Mouse (Mus musculus): ENCODE measurements around the gene Trappc6a. TPM values are rescaled to one million over a fixed set of nuclear protein-coding genes. Genes with fewer than 3 reads are reported as not detected.
A peak's percentile ranks its signal among the peaks of the same experiment; 100 is the strongest.

Gene Trappc6a
- total and polyA plus RNA-seq, 2 experiments from 2014 or later = 28.8 to 38.8 TPM

DNA sequence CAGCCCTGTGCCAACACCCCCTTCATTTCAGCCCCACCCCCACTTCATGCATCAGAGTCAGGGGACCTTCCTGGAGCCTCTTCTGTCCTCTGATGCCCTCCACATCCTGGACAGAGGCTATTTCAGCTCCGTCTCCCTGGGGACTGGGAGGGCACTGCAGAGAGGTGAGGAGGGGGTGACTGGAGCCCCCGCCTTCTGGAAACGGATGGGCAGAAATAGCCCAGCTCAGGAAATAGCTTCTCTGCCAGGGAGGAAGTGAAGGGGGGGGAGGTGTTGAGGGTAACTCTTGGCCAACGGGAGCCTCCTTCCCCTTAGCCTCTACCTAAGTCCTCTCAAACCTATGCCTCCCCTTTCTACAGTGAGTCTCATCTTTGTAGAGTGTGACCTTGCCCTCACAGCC, 35.8 kb upstream of the Trappc6a start:
- H3K27me3 ChIP-seq (ENCODE audit: insufficient read depth, low read length) = peaks cover 44% of the 10 kb centered on the region
- TF ChIP-seq CTCF (IDR thresholded peaks at IDR 0.05; ENCODE audit: low read depth) = no peak
- WGBS = 40% methylated on average over 4 of the region's 4 CpGs

DNA sequence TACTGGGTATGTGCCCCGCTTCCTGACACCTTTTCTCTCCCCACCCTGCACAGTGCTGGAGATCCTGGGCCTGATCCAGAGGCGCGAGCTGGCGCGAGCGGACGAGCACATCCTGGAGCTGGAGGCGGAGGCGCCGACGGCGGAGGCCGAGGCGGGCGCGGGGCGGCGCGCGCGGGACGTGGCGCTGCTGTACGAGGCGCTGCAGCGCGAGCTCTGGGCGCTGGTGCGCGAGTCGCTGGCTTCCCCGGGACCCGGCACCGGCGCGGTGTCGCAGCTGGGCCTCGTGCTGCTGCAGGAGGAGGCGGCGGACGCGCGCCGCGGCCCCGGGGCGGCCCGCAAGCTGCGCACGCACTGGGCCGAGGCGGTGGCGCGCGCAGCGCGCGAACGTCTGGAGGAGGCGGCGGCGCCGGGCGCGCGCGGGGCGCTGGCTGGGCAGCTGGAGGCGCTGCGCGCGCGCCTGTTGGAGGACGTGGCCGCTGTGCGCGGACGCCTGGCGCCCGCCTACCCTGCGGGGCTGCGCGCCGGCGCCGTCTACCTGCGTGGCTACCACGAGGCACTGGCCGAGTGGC, 34.2 kb upstream of the Trappc6a start:
- DNase-seq = peak; percentile 93
- peak overlapping the region; percentile 55 for H3K4me3 ChIP-seq (ENCODE audit: low read depth, low read length)
- WGBS = 0% methylated on average over 40 of the region's 89 CpGs
- ATAC-seq = peak; percentile 90
- H3K36me3 ChIP-seq (ENCODE audit: insufficient read depth) = no peaks in the 10 kb centered on the region
- no peaks in the 10 kb centered on the region for H3K4me1 ChIP-seq (ENCODE audit: insufficient read depth)
- peak overlapping the region; percentile 79 for H3K4me2 ChIP-seq (ENCODE audit: low read depth)
- no peaks in the 10 kb centered on the region for H3K9me3 ChIP-seq (ENCODE audit: low read length)
- peak overlapping the region; percentile 80 for H3K27ac ChIP-seq (ENCODE audit: low read depth, low read length)
- peak overlapping the region; percentile 69 for H3K9ac ChIP-seq
- H3K27me3 ChIP-seq (ENCODE audit: insufficient read depth, low read length) = peaks cover 45% of the 10 kb centered on the region
- no peak for TF ChIP-seq CTCF (IDR thresholded peaks at IDR 0.05; ENCODE audit: low read depth)

More for the DNA sequence above, 35.8 kb upstream of the Trappc6a start:
- DNase-seq (no peak), ATAC-seq (no peak)
- Histone ChIP-seq H3K4me2 (ENCODE audit: low read depth) (no peak overlapping the region), H3K9ac (no peak overlapping the region), H3K36me3 (ENCODE audit: insufficient read depth) (no peaks in the 10 kb centered on the region), H3K9me3 (ENCODE audit: low read length) (no peaks in the 10 kb centered on the region), H3K27ac (ENCODE audit: low read depth, low read length) (no peak overlapping the region), H3K4me1 (ENCODE audit: insufficient read depth) (no peaks in the 10 kb centered on the region), H3K4me3 (ENCODE audit: low read depth, low read length) (no peak overlapping the region)

DNA sequence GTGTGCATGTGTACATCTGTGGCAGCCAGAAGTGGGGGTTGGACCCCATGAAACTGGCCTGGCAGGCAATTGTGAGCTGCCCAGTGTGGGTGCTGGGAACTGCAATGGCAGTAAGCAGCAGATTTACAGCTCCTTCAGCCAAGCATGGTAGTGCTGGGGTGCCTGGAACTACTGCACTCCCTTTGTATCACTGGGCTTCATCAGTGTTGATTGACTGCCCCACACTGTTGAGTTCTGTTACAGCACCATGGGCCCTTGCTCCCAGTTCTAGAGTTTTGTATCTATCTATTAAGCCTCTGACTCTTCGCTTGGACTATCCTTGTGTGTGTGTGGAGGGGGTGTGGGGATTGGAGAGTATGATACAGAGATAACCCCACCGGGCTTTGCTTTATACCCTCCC, 31.1 kb upstream of the Trappc6a start:
- no peak overlapping the region for H3K4me3 ChIP-seq (ENCODE audit: low read depth, low read length)
- H3K27me3 ChIP-seq (ENCODE audit: insufficient read depth, low read length) = peaks cover 21% of the 10 kb centered on the region
- no peaks in the 10 kb centered on the region for H3K4me1 ChIP-seq (ENCODE audit: insufficient read depth)
- H3K4me2 ChIP-seq (ENCODE audit: low read depth) = no peak overlapping the region
- no peaks in the 10 kb centered on the region for H3K36me3 ChIP-seq (ENCODE audit: insufficient read depth)
- DNase-seq (no peak), ATAC-seq (no peak)
- H3K27ac ChIP-seq (ENCODE audit: low read depth, low read length) = no peak overlapping the region
- no peak for TF ChIP-seq CTCF (IDR thresholded peaks at IDR 0.05; ENCODE audit: low read depth)
- H3K9ac ChIP-seq = no peak overlapping the region
- no peaks in the 10 kb centered on the region for H3K9me3 ChIP-seq (ENCODE audit: low read length)
- 81% methylated on average over 2 of the region's 2 CpGs for WGBS

DNA sequence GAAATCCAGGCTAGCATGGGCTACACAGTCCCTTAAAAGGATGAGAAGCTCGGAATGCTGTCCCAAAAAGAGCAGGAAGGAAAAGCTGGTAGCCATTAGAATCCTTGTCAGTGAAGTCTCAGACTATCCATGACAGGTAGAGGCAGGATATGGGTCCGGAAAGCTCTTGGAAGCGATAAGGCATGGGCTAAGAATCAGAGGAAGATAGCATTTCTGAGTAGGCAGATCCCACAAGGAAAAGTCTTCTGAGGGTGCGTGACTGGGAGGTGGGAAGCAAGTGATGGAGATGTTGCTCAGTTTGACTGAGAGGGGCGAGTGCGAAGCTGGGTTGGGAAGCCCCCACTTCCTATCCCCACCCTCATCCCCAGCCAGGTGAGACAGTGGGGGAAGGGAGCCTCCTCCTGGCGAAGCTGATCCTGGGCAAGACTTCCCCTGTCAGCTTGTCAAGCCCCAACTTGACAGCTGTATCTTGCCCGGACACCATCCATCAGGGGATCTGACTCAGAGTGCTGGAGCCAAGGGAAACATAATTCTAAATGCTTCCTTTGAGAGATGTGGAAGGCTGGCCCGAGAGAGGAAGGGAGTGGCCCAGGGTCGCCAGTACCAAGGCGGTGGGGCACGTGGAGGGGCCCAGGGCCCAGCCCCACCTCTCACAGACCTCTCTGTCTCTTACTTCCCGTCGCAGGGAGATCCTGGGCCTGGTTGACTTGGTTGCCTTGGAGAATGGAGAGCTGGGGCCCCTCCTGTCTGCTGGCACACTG, 30.4 kb upstream of the Trappc6a start:
- H3K4me2 ChIP-seq (ENCODE audit: low read depth) = no peak overlapping the region
- no peak overlapping the region for H3K27ac ChIP-seq (ENCODE audit: low read depth, low read length)
- no peaks in the 10 kb centered on the region for H3K4me1 ChIP-seq (ENCODE audit: insufficient read depth)
- no peak overlapping the region for H3K9ac ChIP-seq
- H3K27me3 ChIP-seq (ENCODE audit: insufficient read depth, low read length) = peaks cover 14% of the 10 kb centered on the region; the same call in 1 of the 2 replicates
- no peaks in the 10 kb centered on the region for H3K9me3 ChIP-seq (ENCODE audit: low read length)
- no peak for TF ChIP-seq CTCF (IDR thresholded peaks at IDR 0.05; ENCODE audit: low read depth)
- WGBS = 25% methylated on average over 14 of the region's 14 CpGs
- no peaks in the 10 kb centered on the region for H3K36me3 ChIP-seq (ENCODE audit: insufficient read depth)
- DNase-seq (no peak), ATAC-seq (no peak)
- no peak overlapping the region for H3K4me3 ChIP-seq (ENCODE audit: low read depth, low read length)

GRCm38 (mm10) chr7:19483281-19483680, 24.9 kb upstream of the Trappc6a start:
- Histone ChIP-seq H3K9me3 (ENCODE audit: low read length) (no peaks in the 10 kb centered on the region), H3K36me3 (ENCODE audit: insufficient read depth) (no peaks in the 10 kb centered on the region), H3K4me2 (ENCODE audit: low read depth) (no peak overlapping the region), H3K4me1 (ENCODE audit: insufficient read depth) (no peaks in the 10 kb centered on the region), H3K9ac (no peak overlapping the region), H3K27ac (ENCODE audit: low read depth, low read length) (no peak overlapping the region), H3K4me3 (ENCODE audit: low read depth, low read length) (no peak overlapping the region), H3K27me3 (ENCODE audit: insufficient read depth, low read length) (peaks cover 3% of the 10 kb centered on the region; the same call in 1 of the 2 replicates)
- TF ChIP-seq CTCF (IDR thresholded peaks at IDR 0.05; ENCODE audit: low read depth) = no peak
- no peak for ATAC-seq
- no peak for DNase-seq
- WGBS = 83% methylated on average over 8 of the region's 8 CpGs

DNA sequence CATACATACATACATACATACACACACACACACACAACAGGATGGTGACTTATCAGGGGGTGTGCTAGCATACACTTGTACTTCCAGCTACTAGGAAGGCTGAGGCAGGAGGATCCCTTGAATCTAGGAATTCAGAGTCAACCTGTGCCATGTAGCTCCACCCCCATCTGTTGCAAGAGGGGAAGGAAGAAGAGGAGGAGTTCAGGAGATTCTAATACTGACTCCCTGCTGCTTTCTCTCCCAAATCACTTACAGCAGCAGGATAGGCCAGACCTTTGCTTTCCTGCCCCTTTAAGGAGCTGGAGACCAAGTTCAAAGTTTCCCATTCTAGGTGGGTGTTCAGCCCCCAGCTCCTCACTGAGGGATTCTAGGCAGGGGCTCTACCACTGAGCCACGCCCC, 22.7 kb upstream of the Trappc6a start:
- no peak for ATAC-seq
- H3K4me2 ChIP-seq (ENCODE audit: low read depth) = no peak overlapping the region

DNA sequence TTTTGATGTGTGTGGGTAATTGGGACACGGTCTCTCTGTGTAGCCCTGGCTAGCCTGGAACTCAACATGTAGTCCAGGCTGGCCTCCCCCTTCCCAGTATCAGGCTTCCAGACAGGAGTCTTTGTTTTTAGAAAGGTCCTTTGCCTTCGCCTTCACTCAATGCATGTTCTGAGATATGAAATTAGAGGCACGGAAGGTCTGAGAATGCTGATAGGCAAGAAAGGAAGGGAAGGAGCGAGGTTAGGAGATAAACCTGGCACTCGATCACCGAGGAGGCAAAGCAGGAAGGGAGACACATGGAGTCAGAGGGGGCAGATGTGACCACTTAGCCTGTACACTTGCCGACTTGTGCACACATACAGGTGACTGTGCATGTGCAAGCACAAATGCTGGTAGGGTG, 21.6 kb upstream of the Trappc6a start:
- H3K9ac ChIP-seq = no peak overlapping the region
- H3K4me1 ChIP-seq (ENCODE audit: insufficient read depth) = no peaks in the 10 kb centered on the region
- H3K4me2 ChIP-seq (ENCODE audit: low read depth) = no peak overlapping the region
- DNase-seq (no peak), ATAC-seq (no peak)
- no peaks in the 10 kb centered on the region for H3K36me3 ChIP-seq (ENCODE audit: insufficient read depth)
- H3K27me3 ChIP-seq (ENCODE audit: insufficient read depth, low read length) = peaks cover 31% of the 10 kb centered on the region
- H3K9me3 ChIP-seq (ENCODE audit: low read length) = no peaks in the 10 kb centered on the region
- WGBS = 91% methylated on average over 7 of the region's 7 CpGs
- no peak overlapping the region for H3K27ac ChIP-seq (ENCODE audit: low read depth, low read length)
- H3K4me3 ChIP-seq (ENCODE audit: low read depth, low read length) = no peak overlapping the region
- no peak for TF ChIP-seq CTCF (IDR thresholded peaks at IDR 0.05; ENCODE audit: low read depth)

More for the DNA sequence above, 22.7 kb upstream of the Trappc6a start:
- Histone ChIP-seq H3K4me3 (ENCODE audit: low read depth, low read length) (no peak overlapping the region), H3K4me1 (ENCODE audit: insufficient read depth) (no peaks in the 10 kb centered on the region), H3K36me3 (ENCODE audit: insufficient read depth) (no peaks in the 10 kb centered on the region), H3K27ac (ENCODE audit: low read depth, low read length) (no peak overlapping the region), H3K9ac (no peak overlapping the region), H3K9me3 (ENCODE audit: low read length) (no peaks in the 10 kb centered on the region), H3K27me3 (ENCODE audit: insufficient read depth, low read length) (peaks cover 20% of the 10 kb centered on the region)
- 70% methylated on average over 1 of the region's 1 CpGs for WGBS
- no peak for TF ChIP-seq CTCF (IDR thresholded peaks at IDR 0.05; ENCODE audit: low read depth)
- DNase-seq = no peak
